Mouse (Mus musculus) left cerebral cortex, postnatal 36 days (tissue): ENCODE measurements around the gene Gm21887. TPM values are rescaled to one million over a fixed set of nuclear protein-coding genes. Genes with fewer than 3 reads are reported as not detected.
"Not testable (repeated sequence)": the region's sequence is repeated elsewhere in the genome, so short reads cannot be mapped to it uniquely, and the experiment has no call there.

ENCODE experiments used
- DNase-seq, 2 experiments: peaks; one replicate each; pipeline ENCODE4 v3.0.0; 2021 to 2022; ENCODE audit warnings: low spot score in 2 of 2, mixed read lengths in 1 of 2
- intact Hi-C: fragments of 180-260 bp; cut with DNase I; formaldehyde crosslinking; loops from one replicate; pipeline ENCODE4 v1.15.1; 2025
- total RNA-seq, 2 experiments: library from RNA; stranded (reverse); gene quantifications; 2 replicates each; pipeline ENCODE4 v1.2.3; 2021

Gm21887 gene
- total RNA-seq, 2 experiments from 2014 or later = 169 to 228 TPM

DNA sequence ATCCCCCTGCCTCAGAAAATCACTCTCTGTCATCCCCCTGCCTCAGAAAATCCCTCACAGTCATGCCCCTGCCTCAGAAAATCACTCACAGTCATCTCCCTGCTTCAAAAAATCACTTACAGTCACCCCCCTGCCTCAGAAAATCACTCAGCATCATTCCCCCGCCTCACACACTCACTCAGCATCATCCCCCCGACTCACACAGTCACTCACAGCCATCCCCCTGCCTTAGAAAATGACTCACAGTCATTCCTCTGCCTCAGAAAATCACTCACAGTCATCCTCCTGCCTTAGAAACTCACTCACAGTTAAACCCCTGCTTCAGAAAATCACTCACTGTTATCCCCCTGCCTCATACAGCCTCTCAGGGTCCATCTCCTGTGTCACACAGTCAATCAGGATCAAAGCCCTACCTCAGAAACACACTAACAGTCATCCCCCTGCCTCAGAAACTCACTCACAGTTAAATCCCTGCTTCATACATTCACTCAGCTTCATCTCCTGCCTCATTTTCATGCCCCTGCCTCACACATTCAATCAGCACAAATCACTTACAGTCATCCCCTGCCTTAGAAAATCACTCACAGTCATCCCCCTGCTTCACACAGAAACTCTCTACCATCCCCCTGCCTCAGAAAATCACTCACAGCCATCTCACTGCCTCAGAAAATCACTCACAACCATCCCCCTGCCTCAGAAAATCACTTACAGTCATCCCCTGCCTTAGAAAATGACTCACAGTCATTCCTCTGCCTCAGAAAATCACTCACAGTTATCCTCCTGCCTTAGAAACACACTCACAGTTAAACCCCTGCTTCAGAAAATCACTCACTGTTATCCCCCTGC, 14.4 kb upstream of the Gm21887 start:
- DNase-seq, intact Hi-C loops: not testable (repeated sequence)

- intact Hi-C loops, DNase-seq: not testable (repeated sequence)
Measured at GRCm38 (mm10) chrX:169995909-169996521, 13.4 kb upstream of the Gm21887 start.

GRCm38 (mm10) chrX:169996926-169997325, 12.5 kb upstream of the Gm21887 start:
- intact Hi-C loops = not testable (repeated sequence)
- peak; percentile 88 to 91 for DNase-seq

DNA sequence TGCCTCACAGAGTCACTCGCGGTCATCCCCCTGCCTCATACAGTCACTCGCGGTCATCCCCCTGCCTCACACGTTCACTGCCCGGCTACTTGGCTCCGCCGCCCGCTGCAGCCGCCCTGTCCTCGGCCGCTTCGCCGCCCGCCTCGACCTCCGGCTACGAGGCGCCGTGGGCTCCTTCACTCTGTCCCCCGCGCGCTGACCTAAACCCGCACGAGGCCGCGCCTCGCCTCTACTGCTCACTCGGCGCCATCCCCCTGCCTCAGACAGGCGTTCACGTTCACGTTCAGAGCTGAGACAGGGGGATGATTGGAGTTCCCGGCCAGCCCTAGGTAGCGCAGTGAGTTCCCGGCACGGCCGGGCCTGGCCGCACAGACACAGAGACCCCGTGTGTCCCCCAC, 12.0 kb upstream of the Gm21887 start:
- DNase-seq, intact Hi-C loops: not testable (repeated sequence)

DNA sequence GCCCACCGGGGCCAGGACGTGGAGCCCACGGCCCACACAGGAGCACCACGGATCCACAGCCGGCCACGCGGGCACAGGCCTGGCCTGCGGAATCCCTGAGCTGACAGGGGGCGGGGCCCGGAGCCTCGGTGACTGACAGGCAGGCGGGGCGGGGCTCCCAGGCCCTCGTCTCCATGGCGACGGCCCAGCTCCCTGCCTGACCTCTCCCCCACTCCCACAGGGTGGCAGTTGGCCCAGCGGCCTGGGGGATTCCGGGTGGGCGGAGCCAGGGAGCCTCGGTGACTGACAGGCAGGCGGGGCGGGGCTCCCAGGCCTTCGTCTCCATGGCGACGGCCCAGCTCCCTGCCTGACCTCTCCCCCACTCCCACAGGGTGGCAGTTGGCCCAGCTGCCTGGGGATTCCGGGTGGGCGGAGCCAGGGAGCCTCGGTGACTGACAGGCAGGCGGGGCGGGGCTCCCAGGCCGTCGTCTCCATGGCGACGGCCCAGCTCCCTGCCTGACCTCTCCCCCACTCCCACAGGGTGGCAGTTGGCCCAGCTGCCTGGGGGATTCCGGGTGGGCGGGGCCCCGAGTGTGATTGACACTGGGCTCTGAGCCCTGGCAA, 11.5 kb upstream of the Gm21887 start:
- peak; percentile 99 to 100 for DNase-seq
- intact Hi-C loops = not testable (repeated sequence)

DNA sequence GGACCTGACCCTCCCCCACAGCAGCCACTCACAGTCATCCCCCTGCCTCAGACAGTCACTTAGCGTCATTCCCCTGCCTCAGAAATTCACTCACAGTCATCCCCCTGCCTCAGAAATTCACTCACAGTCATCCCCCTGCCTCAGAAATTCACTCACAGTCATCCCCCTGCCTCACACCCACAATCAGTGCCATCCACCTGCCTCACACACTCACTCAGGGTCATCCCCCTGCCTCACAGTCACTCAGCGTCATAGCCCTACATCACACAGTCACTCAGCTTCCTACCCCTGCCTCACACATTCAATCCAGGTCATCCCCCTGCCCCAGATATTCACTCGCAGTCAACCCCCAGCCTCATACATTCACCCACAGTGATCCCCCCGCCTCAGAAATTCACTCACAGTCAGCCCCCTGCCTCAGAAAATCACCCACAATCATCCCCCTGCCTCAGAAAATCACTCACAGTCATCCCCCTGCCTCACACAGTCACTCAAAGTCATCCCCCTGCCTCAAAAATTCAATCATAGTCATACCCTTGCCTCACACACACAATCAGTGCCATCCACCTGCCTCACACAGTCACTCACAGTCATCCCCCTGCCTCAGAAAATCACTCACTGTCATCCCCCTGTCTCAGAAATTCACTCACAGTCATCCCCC, 10.8 kb upstream of the Gm21887 start:
- intact Hi-C loops, DNase-seq: not testable (repeated sequence)

GRCm38 (mm10) chrX:169999226-169999883, 10.1 kb upstream of the Gm21887 start:
- DNase-seq, intact Hi-C loops: not testable (repeated sequence)

- DNase-seq, intact Hi-C loops: not testable (repeated sequence)
Measured at GRCm38 (mm10) chrX:169999912-170000641, 9.4 kb upstream of the Gm21887 start.

DNA sequence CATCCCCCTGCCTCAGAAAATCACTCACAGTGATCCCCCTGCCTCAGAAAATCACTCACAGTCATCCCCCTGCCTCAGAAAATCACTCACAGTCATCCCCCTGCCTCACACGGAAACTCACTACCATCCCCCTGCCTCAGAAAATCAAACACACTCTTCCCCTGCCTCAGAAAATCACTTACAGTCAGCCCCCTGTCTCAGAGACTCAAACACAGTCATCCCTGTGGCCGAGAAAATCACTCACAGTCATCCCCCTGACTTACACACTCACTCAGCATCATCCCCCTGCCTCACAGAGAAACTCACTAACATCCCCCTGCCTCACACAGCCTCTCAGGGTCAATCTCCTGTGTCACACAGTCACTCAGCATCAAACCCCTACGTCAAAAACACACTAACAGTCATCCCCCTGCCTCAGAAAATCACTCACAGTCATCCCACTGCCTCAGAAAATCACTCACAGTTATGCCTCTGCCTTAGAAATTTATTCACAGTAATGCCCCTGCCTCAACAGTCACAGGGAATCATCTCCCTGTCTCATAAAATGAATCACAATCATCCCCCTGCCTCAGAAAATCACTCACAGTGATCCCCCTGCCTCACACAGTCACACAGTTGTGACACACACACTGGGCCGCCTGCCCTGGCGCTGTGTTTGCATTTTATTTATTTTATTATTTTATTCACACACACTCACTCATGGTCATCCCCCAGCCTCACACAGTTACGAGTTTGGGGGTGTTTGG, 8.6 kb upstream of the Gm21887 start:
- DNase-seq, intact Hi-C loops: not testable (repeated sequence)

DNA sequence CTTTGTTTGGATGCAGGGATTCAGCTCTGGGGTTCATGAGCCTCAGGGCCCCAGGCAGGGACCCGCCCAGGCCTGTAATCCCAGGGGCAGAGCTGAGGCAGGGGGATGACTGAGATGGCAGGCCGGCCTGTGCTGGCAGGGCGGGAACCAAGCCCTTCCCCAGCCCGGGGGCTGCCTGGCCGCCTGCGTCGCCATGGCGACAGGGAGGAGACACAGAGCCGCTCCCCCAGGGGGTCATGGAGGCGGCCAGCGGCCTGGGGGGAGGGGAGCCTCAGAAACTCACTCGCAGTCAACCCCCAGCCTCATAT, 8.1 kb upstream of the Gm21887 start:
- DNase-seq, intact Hi-C loops: not testable (repeated sequence)

GRCm38 (mm10) chrX:170002510-170003197, 6.8 kb upstream of the Gm21887 start:
- intact Hi-C loops, DNase-seq: not testable (repeated sequence)

DNA sequence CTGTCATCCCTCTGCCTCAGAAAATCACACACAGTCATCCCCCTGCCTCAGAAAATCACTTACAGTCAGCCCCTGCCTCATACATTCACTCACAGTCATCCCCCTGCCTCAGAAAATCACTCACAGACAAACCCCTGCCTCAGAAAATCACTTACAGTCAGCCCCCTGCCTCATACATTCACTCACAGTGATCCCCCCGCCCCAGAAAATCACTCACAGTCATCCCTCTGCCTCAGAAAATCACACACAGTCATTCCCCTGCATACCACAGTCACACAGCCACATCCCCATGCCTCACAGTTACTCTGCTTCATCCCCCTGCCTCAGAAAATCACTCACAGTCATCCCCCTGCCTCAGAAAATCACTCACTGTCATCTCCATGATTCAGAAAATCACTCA, 5.9 kb upstream of the Gm21887 start:
- intact Hi-C loops = not testable (repeated sequence)

GRCm38 (mm10) chrX:170004236-170004635, 5.2 kb upstream of the Gm21887 start:
- intact Hi-C loops, DNase-seq: not testable (repeated sequence)

More for the DNA sequence above, 5.9 kb upstream of the Gm21887 start:
- DNase-seq = not testable (repeated sequence)

DNA sequence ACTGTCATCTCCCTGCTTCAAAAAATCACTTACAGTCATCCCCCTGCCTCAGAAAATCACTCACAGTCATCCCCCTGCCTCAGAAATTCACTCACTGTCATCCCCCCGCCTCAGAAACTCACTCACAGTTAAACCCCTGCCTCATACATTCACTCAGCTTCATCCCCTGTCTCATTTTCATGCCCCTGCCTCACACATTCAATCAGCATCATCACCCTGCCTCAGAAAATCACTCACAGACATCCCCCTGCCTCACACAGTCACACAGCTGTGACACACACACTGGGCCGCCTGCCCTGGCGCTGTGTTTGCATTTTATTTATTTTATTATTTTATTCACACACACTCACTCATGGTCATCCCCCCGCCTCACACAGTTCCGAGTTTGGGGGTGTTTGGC, 4.7 kb upstream of the Gm21887 start:
- DNase-seq, intact Hi-C loops: not testable (repeated sequence)

DNA sequence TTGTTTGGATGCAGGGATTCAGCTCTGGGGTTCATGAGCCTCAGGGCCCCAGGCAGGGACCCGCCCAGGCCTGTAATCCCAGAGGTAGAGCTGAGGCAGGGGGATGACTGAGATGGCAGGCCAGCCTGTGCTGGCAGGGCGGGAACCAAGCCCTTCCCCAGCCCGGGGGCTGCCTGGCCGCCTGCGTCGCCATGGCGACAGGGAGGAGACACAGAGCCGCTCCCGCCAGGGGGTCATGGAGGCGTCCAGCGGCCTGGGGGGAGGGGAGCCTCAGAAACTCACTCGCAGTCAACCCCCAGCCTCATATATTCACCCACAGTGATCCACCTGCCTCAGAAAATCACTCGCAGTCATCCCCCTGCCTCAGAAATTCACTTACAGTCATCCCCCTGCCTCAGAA, 4.3 kb upstream of the Gm21887 start:
- DNase-seq, intact Hi-C loops: not testable (repeated sequence)

DNA sequence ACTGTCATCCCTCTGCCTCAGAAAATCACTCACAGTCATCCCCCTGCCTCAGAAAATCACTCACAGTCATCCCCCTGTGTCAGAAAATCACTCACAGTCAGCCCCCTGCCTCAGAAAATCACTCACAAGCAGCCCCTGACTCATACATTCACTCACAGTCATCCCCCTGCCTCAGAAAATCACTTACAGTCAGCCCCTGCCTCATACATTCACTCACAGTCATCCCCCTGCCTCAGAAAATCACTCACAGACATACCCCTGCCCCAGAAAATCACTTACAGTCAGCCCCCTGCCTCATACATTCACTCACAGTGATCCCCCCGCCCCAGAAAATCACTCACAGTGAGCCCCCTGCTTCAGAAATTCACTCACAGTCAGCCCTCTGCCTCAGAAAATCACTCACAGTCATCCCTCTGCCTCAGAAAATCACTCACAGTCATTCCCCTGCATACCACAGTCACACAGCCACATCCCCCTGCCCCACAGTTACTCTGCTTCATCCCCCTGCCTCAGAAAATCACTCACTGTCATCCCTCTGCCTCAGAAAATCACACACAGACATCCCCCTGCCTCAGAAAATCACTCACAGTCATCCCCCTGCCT, 3.7 kb upstream of the Gm21887 start:
- intact Hi-C loops, DNase-seq: not testable (repeated sequence)

DNA sequence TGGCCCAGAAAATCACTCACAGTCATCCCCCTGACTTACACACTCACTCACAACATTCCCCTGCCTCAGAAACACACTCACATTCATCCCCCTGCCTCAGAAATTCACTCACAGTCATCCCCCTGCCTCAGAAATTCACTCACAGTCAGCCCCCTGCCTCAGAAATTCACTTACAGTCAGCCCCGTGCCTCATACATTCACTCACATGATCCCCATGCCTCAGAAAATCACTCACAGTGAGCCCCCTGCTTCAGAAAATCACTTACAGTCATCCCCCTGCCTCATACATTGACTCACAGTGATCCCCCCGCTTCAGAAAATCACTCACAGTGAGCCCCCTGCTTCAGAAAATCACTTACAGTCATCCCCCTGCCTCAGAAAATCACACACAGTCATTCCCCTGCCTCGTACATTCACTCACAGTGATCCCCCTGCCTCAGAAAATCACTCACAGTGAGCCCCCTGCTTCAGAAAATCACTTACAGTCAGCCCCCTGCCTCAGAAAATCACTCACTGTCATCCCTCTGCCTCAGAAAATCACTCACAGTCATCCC, 2.7 kb upstream of the Gm21887 start:
- not testable (repeated sequence) for DNase-seq

More for the DNA sequence above, 2.7 kb upstream of the Gm21887 start:
- intact Hi-C loops = not testable (repeated sequence)
